Mouse (Mus musculus): ENCODE data around the gene Mgmt. TPM values are rescaled to one million over a fixed set of nuclear protein-coding genes. Genes with fewer than 3 reads are reported as not detected.

The Mgmt gene
- 0.87 and 0.88 TPM in 2 replicates for polyA plus RNA-seq (2012; rRNA removed)

GRCm38 (mm10) chr7:136894106-136894986 is at the start of gene Mgmt:
Mgmt (plus strand) TSS chr7:136894614.
- H3K4me3 ChIP-seq (ENCODE audit: control insufficient read depth, low read depth, low read length): peak within 1 kb of the TSS; percentile 75
- peaks cover 10% of the 10 kb centered on the region for H3K4me1 ChIP-seq (ENCODE audit: control insufficient read depth, insufficient read depth, low read length)
- TF ChIP-seq CTCF (IDR thresholded peaks at IDR 0.05; ENCODE audit: control insufficient read depth, insufficient read depth, insufficient replicate concordance, low read depth, low read length) (no peak), POLR2A (IDR thresholded peaks at IDR 0.05; ENCODE audit: control insufficient read depth, low read depth, low read length) (peak; percentile 42; the same call in 1 of the 2 replicates)
- no peak within 1 kb of the TSS for H3K27ac ChIP-seq (ENCODE audit: control insufficient read depth, insufficient read depth, low read depth, low read length)
- no peaks in the 10 kb centered on the region for H3K27me3 ChIP-seq (ENCODE audit: control insufficient read depth, insufficient read depth, low read length)
- H3K36me3 ChIP-seq (ENCODE audit: control insufficient read depth, insufficient read depth, low read length): no peaks in the 10 kb centered on the region

GRCm38 (mm10) chr7:136844835-136845234 is 49.6 kb upstream of the Mgmt start:
- no peak for TF ChIP-seq CTCF (IDR thresholded peaks at IDR 0.05; ENCODE audit: control insufficient read depth, insufficient read depth, insufficient replicate concordance, low read depth, low read length)
- TF ChIP-seq POLR2A (IDR thresholded peaks at IDR 0.05; ENCODE audit: control insufficient read depth, low read depth, low read length): no peak
- no peak overlapping the region for H3K4me3 ChIP-seq (ENCODE audit: control insufficient read depth, low read depth, low read length)
- H3K27ac ChIP-seq (ENCODE audit: control insufficient read depth, insufficient read depth, low read depth, low read length): no peak overlapping the region
- H3K27me3 ChIP-seq (ENCODE audit: control insufficient read depth, insufficient read depth, low read length): no peaks in the 10 kb centered on the region
- no peaks in the 10 kb centered on the region for H3K36me3 ChIP-seq (ENCODE audit: control insufficient read depth, insufficient read depth, low read length)
- H3K4me1 ChIP-seq (ENCODE audit: control insufficient read depth, insufficient read depth, low read length): no peaks in the 10 kb centered on the region

- TF ChIP-seq CTCF (IDR thresholded peaks at IDR 0.05; ENCODE audit: control insufficient read depth, insufficient read depth, insufficient replicate concordance, low read depth, low read length) (no peak), POLR2A (IDR thresholded peaks at IDR 0.05; ENCODE audit: control insufficient read depth, low read depth, low read length) (no peak)
- H3K27me3 ChIP-seq (ENCODE audit: control insufficient read depth, insufficient read depth, low read length): no peaks in the 10 kb centered on the region
Measured at GRCm38 (mm10) chr7:136845321-136845720, 49.1 kb upstream of the Mgmt start.

DNA sequence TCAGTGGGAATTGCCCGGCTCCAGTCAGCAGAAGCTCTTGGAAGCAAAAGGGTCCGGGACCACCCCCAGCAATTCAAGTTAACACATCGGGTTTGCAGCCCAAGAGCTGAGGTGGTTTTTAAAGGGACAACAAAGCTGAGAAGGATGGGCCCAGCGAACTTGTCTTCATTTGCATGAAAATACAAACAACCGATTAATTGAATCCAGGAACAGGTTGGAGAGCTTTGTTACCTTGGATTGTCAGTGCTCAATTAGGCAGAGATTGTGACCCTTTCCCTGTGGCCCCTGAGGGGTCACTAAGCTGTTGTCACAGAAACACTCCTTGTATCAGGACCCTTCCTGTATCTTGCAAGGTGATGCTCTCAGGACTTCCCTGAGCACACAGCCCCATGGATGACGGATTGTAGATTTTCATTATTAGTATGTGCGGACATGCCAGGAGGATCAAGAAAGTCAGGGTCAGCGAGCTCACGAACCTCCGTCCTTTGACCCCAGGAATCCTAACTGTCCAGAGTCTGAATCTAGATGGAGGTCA is 48.3 kb upstream of the Mgmt start:
- H3K4me1 ChIP-seq (ENCODE audit: control insufficient read depth, insufficient read depth, low read length): no peaks in the 10 kb centered on the region
- H3K4me3 ChIP-seq (ENCODE audit: control insufficient read depth, low read depth, low read length): no peak overlapping the region
- H3K36me3 ChIP-seq (ENCODE audit: control insufficient read depth, insufficient read depth, low read length): no peaks in the 10 kb centered on the region
- TF ChIP-seq CTCF (IDR thresholded peaks at IDR 0.05; ENCODE audit: control insufficient read depth, insufficient read depth, insufficient replicate concordance, low read depth, low read length) (no peak), POLR2A (IDR thresholded peaks at IDR 0.05; ENCODE audit: control insufficient read depth, low read depth, low read length) (no peak)
- H3K27ac ChIP-seq (ENCODE audit: control insufficient read depth, insufficient read depth, low read depth, low read length): no peak overlapping the region
- H3K27me3 ChIP-seq (ENCODE audit: control insufficient read depth, insufficient read depth, low read length): no peaks in the 10 kb centered on the region

More at GRCm38 (mm10) chr7:136845321-136845720, 49.1 kb upstream of the Mgmt start:
- Histone ChIP-seq H3K4me1 (ENCODE audit: control insufficient read depth, insufficient read depth, low read length) (no peaks in the 10 kb centered on the region), H3K4me3 (ENCODE audit: control insufficient read depth, low read depth, low read length) (no peak overlapping the region), H3K27ac (ENCODE audit: control insufficient read depth, insufficient read depth, low read depth, low read length) (no peak overlapping the region), H3K36me3 (ENCODE audit: control insufficient read depth, insufficient read depth, low read length) (no peaks in the 10 kb centered on the region)

- Histone ChIP-seq H3K27ac (ENCODE audit: control insufficient read depth, insufficient read depth, low read depth, low read length) (no peak overlapping the region), H3K27me3 (ENCODE audit: control insufficient read depth, insufficient read depth, low read length) (no peaks in the 10 kb centered on the region), H3K4me1 (ENCODE audit: control insufficient read depth, insufficient read depth, low read length) (no peaks in the 10 kb centered on the region), H3K4me3 (ENCODE audit: control insufficient read depth, low read depth, low read length) (no peak overlapping the region), H3K36me3 (ENCODE audit: control insufficient read depth, insufficient read depth, low read length) (no peaks in the 10 kb centered on the region)
- no peak for TF ChIP-seq CTCF (IDR thresholded peaks at IDR 0.05; ENCODE audit: control insufficient read depth, insufficient read depth, insufficient replicate concordance, low read depth, low read length)
- TF ChIP-seq POLR2A (IDR thresholded peaks at IDR 0.05; ENCODE audit: control insufficient read depth, low read depth, low read length): no peak
Measured at GRCm38 (mm10) chr7:136847601-136848000, 46.8 kb upstream of the Mgmt start.

DNA sequence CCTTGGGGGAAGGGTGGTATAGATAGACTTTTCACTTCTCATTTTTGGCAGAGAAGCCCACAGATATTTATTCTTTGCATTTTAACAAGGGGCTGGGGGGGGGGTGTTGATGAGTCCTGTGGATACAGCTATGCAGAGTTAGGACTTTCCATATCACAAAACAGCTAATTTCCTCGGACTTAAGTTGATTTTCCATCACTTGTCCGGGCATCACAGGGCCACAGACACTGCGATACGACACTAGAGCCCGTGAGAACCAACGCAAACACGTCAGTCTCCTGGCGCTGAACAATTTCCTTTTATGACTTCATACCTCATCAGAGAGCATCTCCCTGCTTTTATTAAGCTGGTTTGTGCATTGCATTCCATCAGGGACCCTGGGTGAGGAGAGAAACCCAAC is 45.7 kb upstream of the Mgmt start:
- no peak overlapping the region for H3K4me3 ChIP-seq (ENCODE audit: control insufficient read depth, low read depth, low read length)
- TF ChIP-seq CTCF (IDR thresholded peaks at IDR 0.05; ENCODE audit: control insufficient read depth, insufficient read depth, insufficient replicate concordance, low read depth, low read length) (no peak), POLR2A (IDR thresholded peaks at IDR 0.05; ENCODE audit: control insufficient read depth, low read depth, low read length) (no peak)
- no peak overlapping the region for H3K27ac ChIP-seq (ENCODE audit: control insufficient read depth, insufficient read depth, low read depth, low read length)
- no peaks in the 10 kb centered on the region for H3K4me1 ChIP-seq (ENCODE audit: control insufficient read depth, insufficient read depth, low read length)
- no peaks in the 10 kb centered on the region for H3K36me3 ChIP-seq (ENCODE audit: control insufficient read depth, insufficient read depth, low read length)
- H3K27me3 ChIP-seq (ENCODE audit: control insufficient read depth, insufficient read depth, low read length): no peaks in the 10 kb centered on the region

DNA sequence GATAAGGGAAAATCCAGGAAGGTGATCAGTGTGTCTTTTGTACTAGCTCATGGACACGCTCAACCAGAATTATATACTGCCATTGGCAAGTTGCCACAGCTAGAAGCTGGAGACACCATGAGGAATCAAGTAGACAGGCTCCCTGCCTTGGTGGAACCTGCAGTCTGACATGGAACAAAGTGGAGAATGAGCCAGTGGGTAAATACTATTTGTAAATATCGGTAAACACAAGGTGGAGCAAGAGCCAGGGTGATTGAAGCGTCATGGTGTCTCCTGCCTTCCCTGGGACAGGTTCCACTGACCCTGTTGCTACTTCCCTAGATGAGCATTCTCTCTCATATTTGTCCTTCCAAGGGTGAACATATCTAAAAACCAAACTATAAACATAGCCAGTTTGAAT is 44.6 kb upstream of the Mgmt start:
- Histone ChIP-seq H3K4me3 (ENCODE audit: control insufficient read depth, low read depth, low read length) (no peak overlapping the region), H3K36me3 (ENCODE audit: control insufficient read depth, insufficient read depth, low read length) (no peaks in the 10 kb centered on the region), H3K27ac (ENCODE audit: control insufficient read depth, insufficient read depth, low read depth, low read length) (no peak overlapping the region), H3K27me3 (ENCODE audit: control insufficient read depth, insufficient read depth, low read length) (no peaks in the 10 kb centered on the region), H3K4me1 (ENCODE audit: control insufficient read depth, insufficient read depth, low read length) (no peaks in the 10 kb centered on the region)
- TF ChIP-seq CTCF (IDR thresholded peaks at IDR 0.05; ENCODE audit: control insufficient read depth, insufficient read depth, insufficient replicate concordance, low read depth, low read length): no peak

All from testis, adult 2 months (tissue).